Mouse (Mus musculus): ENCODE results near the gene Rnf17.

Rnf17 gene

GRCm38 (mm10) chr14:56402311-56403071, at the start of gene Rnf17:
Gene Rnf17, plus strand, starts transcription at chr14:56402581.
- no peak for DNase-seq (ENCODE audit: low spot score in 2 of 2)

GRCm38 (mm10) chr14:56354803-56355202, 47.6 kb upstream of the Rnf17 start:
- DNase-seq (ENCODE audit: low spot score in 2 of 2), result peak in 1 of 2 experiments; percentile 15

GRCm38 (mm10) chr14:56355396-56355795, 47.0 kb upstream of the Rnf17 start:
- peak in 1 of 2 experiments; percentile 3 for DNase-seq (ENCODE audit: low spot score in 2 of 2)

GRCm38 (mm10) chr14:56356196-56356595, 46.2 kb upstream of the Rnf17 start:
- peak in 1 of 2 experiments; percentile 3 for DNase-seq (ENCODE audit: low spot score in 2 of 2)

- no peak for DNase-seq (ENCODE audit: low spot score in 2 of 2)
Observed at GRCm38 (mm10) chr14:56358422-56358821, 44.0 kb upstream of the Rnf17 start.

- no peak for DNase-seq (ENCODE audit: low spot score in 2 of 2)
Observed at GRCm38 (mm10) chr14:56359131-56359530, 43.2 kb upstream of the Rnf17 start.

DNA sequence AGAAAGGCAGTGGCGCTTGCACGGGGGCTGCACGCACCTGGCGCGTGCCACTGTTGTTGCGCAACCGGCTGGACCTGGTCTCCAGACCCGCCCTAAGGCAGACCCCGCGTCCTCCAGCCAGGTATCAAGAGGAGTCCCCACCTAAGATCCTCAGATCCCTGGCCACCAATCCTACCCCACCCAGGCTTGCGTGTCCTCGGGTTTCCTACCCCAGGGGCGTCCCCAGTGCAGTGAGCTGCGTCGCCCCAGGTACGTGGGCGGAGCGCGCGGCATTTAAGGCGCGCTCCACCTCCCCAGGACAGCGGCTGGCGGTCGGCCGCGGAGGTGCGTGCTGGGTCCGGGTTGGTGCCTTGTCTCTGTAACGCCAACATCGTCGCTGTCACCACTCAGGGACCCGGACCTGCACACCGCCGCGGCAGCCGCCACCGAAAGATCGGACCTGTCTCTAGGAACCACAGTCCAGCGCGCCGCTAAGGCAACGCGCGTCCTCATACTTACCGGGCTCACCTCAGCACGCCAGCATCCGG, 37.6 kb upstream of the Rnf17 start, which contains the start of gene Atp12a:
Gene Atp12a (plus strand): TSS at position 358 of the 527 bp plus-strand sequence.
- DNase-seq (ENCODE audit: low spot score in 2 of 2), result no peak

DNA sequence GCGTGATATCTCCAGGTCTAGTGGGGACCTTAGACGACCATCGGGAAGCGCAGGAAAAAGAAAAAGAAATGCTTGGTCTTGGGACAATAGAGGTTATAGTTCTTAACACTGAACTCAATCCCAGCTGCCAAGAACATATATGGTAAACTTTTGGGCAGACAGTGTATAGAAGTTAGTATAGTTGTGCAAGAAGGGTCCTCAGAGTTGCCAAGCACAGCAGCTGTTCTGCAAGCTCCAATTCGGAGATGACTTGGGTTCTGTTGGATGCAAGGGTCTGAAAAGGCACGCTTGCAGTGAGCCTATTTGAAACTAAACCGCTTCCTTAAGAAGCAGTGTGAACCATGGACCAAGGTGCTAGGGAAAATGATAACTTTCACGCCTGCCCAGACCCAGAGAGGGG, 37.1 kb upstream of the Rnf17 start:
- no peak for DNase-seq (ENCODE audit: low spot score in 2 of 2)

GRCm38 (mm10) chr14:56366712-56367111, 35.7 kb upstream of the Rnf17 start:
- no peak for DNase-seq (ENCODE audit: low spot score in 2 of 2)

DNA sequence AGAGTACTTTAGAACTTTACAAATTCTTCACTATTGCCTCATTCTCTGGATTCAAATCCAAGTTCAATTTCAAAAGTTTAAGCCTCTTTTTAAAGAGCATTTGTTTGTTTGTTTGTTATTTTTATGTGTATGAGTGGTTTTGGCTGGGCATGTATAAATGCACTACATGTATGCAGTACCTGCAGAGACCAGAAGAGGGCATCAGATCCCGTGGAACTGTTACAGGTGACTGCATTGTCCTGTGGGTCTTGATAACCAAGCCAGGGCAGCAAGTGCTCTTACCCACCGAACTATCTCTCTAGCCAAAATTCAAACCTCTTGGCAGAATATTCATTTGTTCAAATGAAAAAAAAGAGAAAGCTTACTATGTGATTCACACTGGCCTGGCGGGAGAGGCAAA, 33.5 kb upstream of the Rnf17 start:
- no peak for DNase-seq (ENCODE audit: low spot score in 2 of 2)

DNA sequence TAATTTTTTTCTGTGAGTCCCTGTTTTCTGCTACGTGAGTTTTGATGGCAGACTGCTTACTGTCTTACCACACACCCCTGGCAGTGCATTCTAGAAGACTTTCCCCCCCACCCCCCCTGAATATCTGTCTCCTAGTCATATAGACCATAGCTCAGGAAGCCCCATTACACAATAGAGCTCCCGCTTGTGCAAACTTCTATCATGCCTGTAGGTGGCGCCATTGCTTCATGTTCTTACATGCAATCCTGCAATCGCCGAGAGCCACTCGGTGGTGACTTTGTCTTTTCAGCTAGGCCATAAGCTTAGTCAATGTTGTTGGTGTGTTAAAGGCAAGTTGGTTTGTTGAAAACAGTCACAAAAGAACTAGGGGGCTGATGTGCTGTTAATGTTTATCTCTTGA, 26.6 kb upstream of the Rnf17 start:
- DNase-seq (ENCODE audit: low spot score in 2 of 2), result peak; percentile 86 to 91

- no peak for DNase-seq (ENCODE audit: low spot score in 2 of 2)
Observed at GRCm38 (mm10) chr14:56377745-56378144, 24.6 kb upstream of the Rnf17 start.

- no peak for DNase-seq (ENCODE audit: low spot score in 2 of 2)
Observed at GRCm38 (mm10) chr14:56379336-56379735, 23.0 kb upstream of the Rnf17 start.

- DNase-seq (ENCODE audit: low spot score in 2 of 2), result no peak
Observed at GRCm38 (mm10) chr14:56382366-56382765, 20.0 kb upstream of the Rnf17 start.

- no peak for DNase-seq (ENCODE audit: low spot score in 2 of 2)
Observed at GRCm38 (mm10) chr14:56390247-56390646, 12.1 kb upstream of the Rnf17 start.

DNA sequence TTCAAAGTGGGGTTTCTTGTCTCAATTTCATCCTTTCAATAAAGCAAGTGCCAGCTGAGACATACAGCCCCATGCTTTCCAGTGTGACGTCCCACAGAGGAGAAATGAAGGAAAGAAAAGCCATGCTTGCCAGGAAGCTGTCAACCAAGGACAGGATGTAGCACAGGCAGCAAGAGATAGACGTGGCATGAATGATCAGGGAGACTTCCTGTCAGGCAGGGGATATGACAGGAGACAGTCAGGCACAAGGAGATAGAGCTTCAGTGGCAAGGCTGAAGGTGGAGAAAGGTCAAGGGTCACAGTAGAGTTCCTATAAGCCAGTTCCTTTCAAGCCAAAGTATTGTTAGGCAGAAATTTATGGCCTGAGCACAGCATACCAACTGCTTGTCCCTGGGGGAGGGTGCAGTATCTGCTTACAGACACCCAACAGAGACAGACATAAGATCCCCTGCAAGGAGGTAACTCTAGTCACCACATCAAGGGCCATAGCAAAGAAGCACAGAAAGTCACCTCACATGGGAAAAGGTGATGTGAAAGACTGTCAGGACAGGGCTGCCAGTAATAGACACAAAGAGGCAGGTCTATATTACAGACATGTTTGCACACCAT, 8.6 kb upstream of the Rnf17 start:
- no peak for DNase-seq (ENCODE audit: low spot score in 2 of 2)

GRCm38 (mm10) chr14:56398001-56398400, 4.4 kb upstream of the Rnf17 start:
- peak; percentile 32 to 41 for DNase-seq (ENCODE audit: low spot score in 2 of 2)

- no peak for DNase-seq (ENCODE audit: low spot score in 2 of 2)
Observed at GRCm38 (mm10) chr14:56403072-56403375, 643 bp downstream of the Rnf17 start.

- DNase-seq (ENCODE audit: low spot score in 2 of 2), result no peak
Observed at GRCm38 (mm10) chr14:56462090-56462489, 59.7 kb downstream of the Rnf17 start.

DNA sequence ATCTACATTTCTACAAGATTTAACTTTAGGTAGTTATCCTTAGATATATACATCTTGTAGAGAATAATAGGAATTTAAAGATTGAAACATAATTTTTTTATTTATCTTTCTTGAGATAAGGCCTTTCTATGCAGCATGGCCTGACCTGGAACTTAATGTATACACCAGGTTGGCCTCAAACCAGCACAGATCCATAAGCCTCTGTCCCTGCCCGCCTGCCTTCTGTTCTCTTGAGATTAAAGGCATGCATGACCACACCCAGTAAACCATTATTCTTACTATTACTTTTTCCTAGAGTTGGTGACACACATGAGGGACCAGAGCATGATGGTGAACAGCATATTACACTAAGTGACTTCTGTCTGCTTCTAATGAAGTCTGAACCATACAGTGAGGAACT, 60.3 kb downstream of the Rnf17 start:
- no peak for DNase-seq (ENCODE audit: low spot score in 2 of 2)

- peak in 1 of 2 experiments; percentile 21 for DNase-seq (ENCODE audit: low spot score in 2 of 2)
Observed at GRCm38 (mm10) chr14:56468145-56468544, 65.8 kb downstream of the Rnf17 start.

DNA sequence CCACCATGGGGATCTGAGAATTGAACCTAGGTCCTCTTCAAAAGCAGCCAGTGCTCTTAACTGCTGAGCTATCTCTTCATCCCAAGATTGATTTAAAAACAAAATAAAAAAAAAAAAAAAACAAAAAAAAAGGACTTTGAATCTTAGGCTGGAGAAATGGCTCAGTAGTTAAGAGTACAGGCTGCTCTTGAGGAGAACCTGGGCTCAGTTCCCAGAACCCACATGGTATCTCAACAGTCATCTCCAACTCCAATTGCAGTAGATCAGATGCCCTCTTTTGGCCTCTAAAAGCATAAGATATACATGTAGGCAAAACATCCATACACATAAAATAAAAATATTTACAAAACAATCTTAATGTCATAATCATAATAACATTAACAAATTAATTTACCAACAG, 87.4 kb downstream of the Rnf17 start:
- DNase-seq (ENCODE audit: low spot score in 2 of 2), result no peak

DNA sequence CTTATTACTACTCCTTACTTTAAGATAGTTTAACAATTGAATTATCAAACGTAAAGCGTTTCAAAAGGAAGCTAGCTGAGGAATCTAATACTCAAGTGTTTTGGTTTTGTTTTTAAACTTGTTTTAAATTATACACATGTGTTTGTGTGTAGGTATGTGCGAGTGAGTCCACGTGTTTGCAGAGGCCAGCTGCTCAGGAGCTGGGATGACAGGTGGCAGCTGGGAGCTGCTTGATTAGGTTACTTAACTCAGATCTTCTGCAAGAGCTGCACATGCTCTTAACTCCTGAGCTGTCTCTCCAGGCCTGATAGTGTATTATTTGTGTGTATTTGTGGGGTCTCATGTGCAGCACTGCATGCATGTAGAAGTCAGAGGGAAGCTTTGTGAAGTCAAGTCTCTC, 100.0 kb downstream of the Rnf17 start:
- DNase-seq (ENCODE audit: low spot score in 2 of 2), result no peak

Measured in right cerebral cortex, postnatal 10 days (tissue).